Comparison of ENCODE assay signal across 12 mouse cellular contexts in genomic region chr14:46636364-46636763, GRCm38 (mm10).
DNase-seq lines count a peak whose midpoint lies in the region; ATAC-seq lines count a peak whose summit lies in the region.
"Had no signal": no experiment of that assay in that cellular context is flagged by ENCODE, and none has a peak within 500 bp of the region (broad histone marks: within the 10 kb centered on the region; RNA-seq: fewer than 3 reads in every experiment).

No protein-coding gene starts in this region.

- no peak overlapping the region for H3K9ac ChIP-seq in hindbrain, embryonic 12.5 days
- no peak overlapping the region for H3K9ac ChIP-seq in hindbrain, embryonic 16.5 days (ENCODE audit: low read depth, low read length)
- H3K9ac ChIP-seq: midbrain, embryonic 13.5 days had no signal

- H3K36me3 ChIP-seq in hindbrain, embryonic 10.5 days, result no peaks in the 10 kb centered on the region
- no peaks in the 10 kb centered on the region for H3K36me3 ChIP-seq in hindbrain, embryonic 12.5 days
- no peaks in the 10 kb centered on the region for H3K36me3 ChIP-seq in hindbrain, embryonic 16.5 days (ENCODE audit: control insufficient read depth, insufficient read depth, low read length)
- H3K36me3 ChIP-seq in midbrain, embryonic 10.5 days, result no peaks in the 10 kb centered on the region
- H3K36me3 ChIP-seq: midbrain, embryonic 13.5 days had no signal

- DNase-seq in hindbrain, embryonic 10.5 days (ENCODE audit: low spot score), result no peak
- peak; percentile 12 to 22 for DNase-seq in urinary bladder, postnatal 36 days (ENCODE audit: low spot score in 2 of 2)
- DNase-seq in urinary bladder, adult 2 months (ENCODE audit: low spot score), result no peak
- peak; percentile 27 for DNase-seq in gonadal fat pad, adult 2 months (ENCODE audit: low read depth)
- no peak for DNase-seq in cerebellum, adult 11-12 months
- DNase-seq in midbrain, embryonic 10.5 days (ENCODE audit: low spot score), result no peak
- DNase-seq: cerebellum, postnatal 25 days; kidney, postnatal 10 days; liver had no signal

- H3K27ac ChIP-seq in hindbrain, embryonic 10.5 days, result peak overlapping the region; percentile 8; the same call in 1 of the 2 replicates
- no peak overlapping the region for H3K27ac ChIP-seq in hindbrain, embryonic 12.5 days
- no peak overlapping the region for H3K27ac ChIP-seq in hindbrain, embryonic 16.5 days (ENCODE audit: low read depth, low read length)
- H3K27ac ChIP-seq in midbrain, embryonic 10.5 days (replicated peaks), result no peak overlapping the region
- H3K27ac ChIP-seq: midbrain, embryonic 13.5 days had no signal

- H3K4me1 ChIP-seq in hindbrain, embryonic 10.5 days (replicated peaks), result peaks cover 19% of the 10 kb centered on the region
- H3K4me1 ChIP-seq in hindbrain, embryonic 12.5 days, result peaks cover 4% of the 10 kb centered on the region
- no peaks in the 10 kb centered on the region for H3K4me1 ChIP-seq in hindbrain, embryonic 16.5 days (ENCODE audit: control insufficient read depth, insufficient read depth, low read depth, low read length)
- H3K4me1 ChIP-seq in midbrain, embryonic 10.5 days, result peaks cover 10% of the 10 kb centered on the region

- no peak overlapping the region for H3K4me3 ChIP-seq in hindbrain, embryonic 10.5 days
- no peak overlapping the region for H3K4me3 ChIP-seq in hindbrain, embryonic 12.5 days
- no peak overlapping the region for H3K4me3 ChIP-seq in hindbrain, embryonic 16.5 days (ENCODE audit: low read length)
- H3K4me3 ChIP-seq in midbrain, embryonic 10.5 days, result no peak overlapping the region
- H3K4me3 ChIP-seq: midbrain, embryonic 13.5 days had no signal

- H3K27me3 ChIP-seq in hindbrain, embryonic 10.5 days (ENCODE audit: insufficient read depth, poor library complexity, severe bottlenecking), result peaks cover 70% of the 10 kb centered on the region
- H3K27me3 ChIP-seq in hindbrain, embryonic 12.5 days, result peaks cover 23% of the 10 kb centered on the region
- H3K27me3 ChIP-seq in hindbrain, embryonic 16.5 days (replicated peaks; ENCODE audit: control insufficient read depth, insufficient read depth, low read length), result no peaks in the 10 kb centered on the region
- peaks cover 73% of the 10 kb centered on the region for H3K27me3 ChIP-seq in midbrain, embryonic 10.5 days (ENCODE audit: low read depth, poor library complexity, severe bottlenecking)

- H3K4me2 ChIP-seq in hindbrain, embryonic 12.5 days (replicated peaks), result no peak overlapping the region
- H3K4me2 ChIP-seq in hindbrain, embryonic 16.5 days (ENCODE audit: low read length), result no peak overlapping the region
- H3K4me2 ChIP-seq: midbrain, embryonic 13.5 days had no signal

- H3K9me3 ChIP-seq in hindbrain, embryonic 10.5 days, result no peaks in the 10 kb centered on the region
- H3K9me3 ChIP-seq in hindbrain, embryonic 12.5 days (replicated peaks), result no peaks in the 10 kb centered on the region
- H3K9me3 ChIP-seq in hindbrain, embryonic 16.5 days (ENCODE audit: control insufficient read depth, low read length), result no peaks in the 10 kb centered on the region
- no peaks in the 10 kb centered on the region for H3K9me3 ChIP-seq in midbrain, embryonic 10.5 days (replicated peaks)
- H3K9me3 ChIP-seq: midbrain, embryonic 13.5 days had no signal

- WGBS in hindbrain, embryonic 10.5 days, result 92% methylated on average over 6 of the region's 6 CpGs
- 91% methylated on average over 6 of the region's 6 CpGs for WGBS in hindbrain, embryonic 12.5 days
- 89% methylated on average over 6 of the region's 6 CpGs for WGBS in hindbrain, embryonic 16.5 days
- 87% methylated on average over 6 of the region's 6 CpGs for WGBS in midbrain, embryonic 10.5 days

- no peak for ATAC-seq in hindbrain, embryonic 12.5 days (ENCODE audit: low FRiP score)
- ATAC-seq in hindbrain, embryonic 16.5 days, result no peak
- ATAC-seq: midbrain, embryonic 13.5 days had no signal

Comparison
In these comparisons a context has a peak if more than half of its experiments do, and no peak if none do; other contexts are left out.
1. DNase-seq: peak in urinary bladder, postnatal 36 days (2 of 2) and gonadal fat pad, adult 2 months (single experiment); none in hindbrain, embryonic 10.5 days (single experiment), urinary bladder, adult 2 months (single experiment), cerebellum, adult 11-12 months (single experiment) and midbrain, embryonic 10.5 days (single experiment).